Mouse (Mus musculus) limb, embryonic 13.5 days (tissue): Measurements from ENCODE around the gene Smim8. TPM values are rescaled to one million over a fixed set of nuclear protein-coding genes. Genes with fewer than 3 reads are reported as not detected.
A peak's percentile ranks its signal among the peaks of the same experiment; 100 is the strongest.

Experiments used
- ATAC-seq: fragments of 200-750 bp; cut with Nextera tagmentation; 2 replicates; pipeline ENCODE4 v1.8.0; 2017; ENCODE audit warnings: low read depth, moderate number of reproducible peaks, moderate TSS enrichment; ENCODE audit not compliant: low FRiP score
- H3K27ac ChIP-seq: fragments of 300-500 bp; sonication (generic); 2 replicates; pipeline ENCODE4 v1.5.1; 2015; ENCODE audit warnings: inconsistent platforms, mild to moderate bottlenecking, moderate library complexity
- H3K27me3 ChIP-seq: fragments of 300-500 bp; sonication (generic); 2 replicates; pipeline ENCODE4 v1.6.1; 2015; ENCODE audit warnings: mild to moderate bottlenecking, inconsistent platforms
- H3K36me3 ChIP-seq: fragments of 300-500 bp; sonication (generic); 2 replicates; pipeline ENCODE4 v1.6.1; 2015; ENCODE audit warnings: inconsistent platforms, mild to moderate bottlenecking, moderate library complexity
- H3K4me1 ChIP-seq: fragments of 300-500 bp; sonication (generic); 2 replicates; pipeline ENCODE4 v1.6.1; 2015; ENCODE audit warnings: inconsistent platforms
- H3K4me2 ChIP-seq: fragments of 300-500 bp; sonication (generic); replicated peaks from 2 replicates; pipeline ENCODE4 v1.6.1; 2015; ENCODE audit warnings: inconsistent platforms, mild to moderate bottlenecking, moderate library complexity
- H3K4me3 ChIP-seq: fragments of 300-500 bp; sonication (generic); 2 replicates; pipeline ENCODE4 v1.5.1; 2015; ENCODE audit warnings: moderate library complexity, mild to moderate bottlenecking, inconsistent platforms
- H3K9ac ChIP-seq: fragments of 300-500 bp; sonication (generic); 2 replicates; pipeline ENCODE4 v1.6.1; 2015; ENCODE audit warnings: mild to moderate bottlenecking, inconsistent platforms
- H3K9me3 ChIP-seq: fragments of 300-500 bp; sonication (generic); 2 replicates; pipeline ENCODE4 v1.6.1; 2016; ENCODE audit warnings: inconsistent platforms
- WGBS: fragments of 180-500 bp; shearing (Covaris S2); methylation state at CpG from one replicate; pipeline ENCODE4 v1.1.7; 2015; 5-methylcytosine and 5-hydroxymethylcytosine counted together
- polyA plus RNA-seq: library from polyadenylated mRNA; unstranded; fragments of >200 nt; fragmentation: Nextera tagmentation; extraction: Ambion mirVana; gene quantifications from 2 replicates; pipeline ENCODE4 v1.2.1, GENCODE M21; 2015

Gene Smim8
- polyA plus RNA-seq = 43.6 and 49.9 TPM in 2 replicates

GRCm38 (mm10) chr4:34777677-34778527, at the start of gene Smim8:
Gene Smim8, minus strand, starts transcription at chr4:34778423.
- peak within 1 kb of the TSS; percentile 69 for H3K9ac ChIP-seq
- no peaks in the 10 kb centered on the region for H3K27me3 ChIP-seq
- no peaks in the 10 kb centered on the region for H3K4me1 ChIP-seq
- H3K36me3 ChIP-seq = no peaks in the 10 kb centered on the region
- WGBS = 5% methylated on average over 40 of the region's 40 CpGs
- ATAC-seq = peak; percentile 91
- H3K27ac ChIP-seq = 0 out of 2 replicates have a peak within 1 kb of the TSS, but pooled peaks have one; percentile 39
- H3K9me3 ChIP-seq = no peaks in the 10 kb centered on the region
- peak within 1 kb of the TSS; percentile 55 for H3K4me3 ChIP-seq
- H3K4me2 ChIP-seq = peak within 1 kb of the TSS; percentile 67

DNA sequence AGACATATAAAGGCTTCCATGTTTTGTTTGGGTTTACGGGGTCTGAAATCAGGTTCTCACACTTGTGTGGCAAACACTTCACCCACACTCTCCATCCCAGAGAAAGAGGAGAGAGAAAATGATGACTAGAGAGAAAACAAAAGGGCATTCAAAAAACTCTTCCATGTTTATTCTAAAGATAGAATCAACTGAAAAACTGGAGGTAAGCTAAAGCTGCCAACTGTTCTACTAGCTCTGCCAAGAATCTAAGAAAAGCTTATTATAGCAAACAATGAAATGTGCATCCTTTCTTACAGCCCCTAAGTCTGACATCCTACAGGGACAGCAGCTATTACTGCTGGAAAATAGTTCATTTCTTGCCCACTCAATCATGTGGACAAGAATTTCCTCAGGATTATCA, 45.7 kb upstream of the Smim8 start:
- Histone ChIP-seq H3K27ac (no peak overlapping the region), H3K4me2 (no peak overlapping the region), H3K27me3 (no peaks in the 10 kb centered on the region), H3K36me3 (peaks cover 32% of the 10 kb centered on the region), H3K4me3 (no peak overlapping the region), H3K9me3 (no peaks in the 10 kb centered on the region), H3K4me1 (no peaks in the 10 kb centered on the region), H3K9ac (no peak overlapping the region)
- ATAC-seq = no peak
- WGBS = 97% methylated on average over 1 of the region's 1 CpGs

GRCm38 (mm10) chr4:34819904-34820303, 41.7 kb upstream of the Smim8 start:
- Histone ChIP-seq H3K4me2 (no peak overlapping the region), H3K36me3 (peaks cover 47% of the 10 kb centered on the region), H3K9me3 (no peaks in the 10 kb centered on the region), H3K27me3 (no peaks in the 10 kb centered on the region), H3K9ac (no peak overlapping the region), H3K4me1 (no peaks in the 10 kb centered on the region), H3K27ac (no peak overlapping the region), H3K4me3 (no peak overlapping the region)
- 83% methylated on average over 4 of the region's 4 CpGs for WGBS
- no peak for ATAC-seq

DNA sequence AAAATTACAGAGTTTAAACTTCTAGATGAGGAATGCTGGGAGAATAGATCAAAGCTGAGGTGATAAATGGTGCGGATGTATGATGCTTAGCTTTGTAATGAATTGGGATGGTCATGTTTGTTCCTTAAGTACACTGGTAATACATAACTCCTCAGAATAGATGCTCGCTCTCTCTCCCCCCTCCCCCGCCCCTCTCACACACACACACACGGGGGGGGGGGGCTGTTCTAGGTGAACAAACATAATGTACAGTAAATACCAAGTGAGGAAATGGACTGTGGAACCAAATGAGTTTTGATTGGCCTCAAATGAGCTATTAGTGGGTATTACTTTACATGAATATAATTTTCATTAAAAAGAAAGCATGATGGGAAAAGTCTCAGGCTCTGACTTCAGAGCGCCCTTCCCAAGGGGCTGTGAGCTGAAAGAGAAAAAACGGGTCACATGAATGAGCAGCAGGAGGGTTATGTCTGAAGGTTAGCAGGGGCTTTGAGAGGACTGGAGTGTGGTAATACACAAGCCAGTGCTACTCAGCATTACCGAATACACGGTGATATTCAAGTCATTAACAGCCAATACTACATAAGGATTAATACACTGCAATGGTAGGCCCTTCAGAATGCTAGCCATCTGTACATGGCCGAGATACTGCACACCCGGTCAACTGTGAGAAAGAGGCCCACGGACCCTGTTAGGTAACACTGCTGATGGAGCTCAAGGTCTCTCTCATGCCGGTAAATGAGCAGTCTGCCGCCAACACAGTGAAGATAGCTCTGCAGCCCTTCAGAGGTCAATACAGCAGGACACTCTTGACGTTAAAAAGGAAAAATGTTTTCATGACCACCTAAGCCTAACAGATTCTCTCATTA, 23.2 kb upstream of the Smim8 start:
- Histone ChIP-seq H3K9ac (no peak overlapping the region), H3K9me3 (no peaks in the 10 kb centered on the region), H3K27me3 (no peaks in the 10 kb centered on the region), H3K4me3 (no peak overlapping the region), H3K36me3 (peaks cover 26% of the 10 kb centered on the region), H3K27ac (no peak overlapping the region), H3K4me2 (no peak overlapping the region), H3K4me1 (peaks cover 6% of the 10 kb centered on the region)
- WGBS = 88% methylated on average over 14 of the region's 14 CpGs
- ATAC-seq = no peak

DNA sequence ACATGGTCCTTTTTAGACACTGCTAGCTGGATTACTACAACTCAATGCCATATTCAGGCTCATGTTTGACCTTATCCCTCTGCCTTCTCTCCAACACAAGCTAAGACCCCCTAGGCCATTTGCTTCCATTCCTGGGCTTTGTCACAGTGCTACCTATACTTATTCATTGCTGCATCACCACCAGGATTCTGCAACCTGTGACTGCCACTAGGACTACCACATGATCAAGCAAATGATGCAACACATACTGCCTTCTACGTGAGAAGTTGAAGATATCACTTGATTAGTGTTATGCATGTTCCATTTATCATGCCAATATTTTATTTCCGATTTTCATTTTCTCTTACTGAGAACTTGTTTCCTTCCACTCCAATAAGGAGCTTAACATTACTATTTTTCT, 19.8 kb upstream of the Smim8 start:
- H3K9me3 ChIP-seq = no peaks in the 10 kb centered on the region
- no peak overlapping the region for H3K4me2 ChIP-seq
- no peak overlapping the region for H3K9ac ChIP-seq
- no peak overlapping the region for H3K4me3 ChIP-seq
- H3K36me3 ChIP-seq = peaks cover 7% of the 10 kb centered on the region
- 92% methylated on average over 2 of the region's 2 CpGs for WGBS
- no peaks in the 10 kb centered on the region for H3K27me3 ChIP-seq
- no peak for ATAC-seq
- H3K4me1 ChIP-seq = peaks cover 18% of the 10 kb centered on the region
- no peak overlapping the region for H3K27ac ChIP-seq

DNA sequence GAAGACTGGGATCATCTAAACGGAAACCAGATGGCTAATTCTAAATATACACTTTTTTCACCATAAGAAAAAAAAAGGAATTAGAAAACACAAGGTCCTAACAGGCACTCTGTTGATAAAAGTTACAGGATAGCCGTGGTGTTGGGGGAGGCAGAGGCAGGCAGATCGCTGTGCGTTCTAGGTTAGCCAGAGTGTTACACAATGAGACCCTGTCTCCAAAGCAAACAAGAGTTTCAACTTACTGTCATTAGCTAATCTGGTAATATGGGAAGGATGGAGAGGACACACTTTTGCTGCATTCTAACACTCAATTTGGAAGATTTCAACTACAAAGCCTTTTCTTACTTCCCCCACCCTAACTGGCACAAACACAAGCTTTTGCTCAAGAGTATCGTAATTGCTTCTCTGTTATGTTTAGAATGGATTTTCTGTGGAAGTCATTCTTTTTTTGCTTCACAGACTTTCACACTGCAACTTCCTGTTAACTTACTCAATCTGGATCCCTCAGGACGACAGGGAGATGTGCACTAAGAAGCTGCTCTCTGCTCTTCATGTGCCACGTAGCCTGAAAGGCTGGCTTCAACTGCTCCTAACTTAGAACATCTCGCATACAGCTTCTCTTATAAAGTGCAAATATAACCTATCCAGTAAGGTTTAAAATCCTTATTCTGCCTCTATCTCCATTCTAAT, 19.2 kb upstream of the Smim8 start:
- 80% methylated on average over 8 of the region's 8 CpGs for WGBS
- Histone ChIP-seq H3K4me2 (no peak overlapping the region), H3K27me3 (no peaks in the 10 kb centered on the region), H3K4me3 (no peak overlapping the region), H3K4me1 (peaks cover 18% of the 10 kb centered on the region), H3K9ac (no peak overlapping the region), H3K9me3 (no peaks in the 10 kb centered on the region), H3K27ac (no peak overlapping the region), H3K36me3 (peaks cover 7% of the 10 kb centered on the region; the same call in 1 of the 2 replicates)
- no peak for ATAC-seq

- no peak for ATAC-seq
Measured at GRCm38 (mm10) chr4:34796294-34796693, 18.1 kb upstream of the Smim8 start.

DNA sequence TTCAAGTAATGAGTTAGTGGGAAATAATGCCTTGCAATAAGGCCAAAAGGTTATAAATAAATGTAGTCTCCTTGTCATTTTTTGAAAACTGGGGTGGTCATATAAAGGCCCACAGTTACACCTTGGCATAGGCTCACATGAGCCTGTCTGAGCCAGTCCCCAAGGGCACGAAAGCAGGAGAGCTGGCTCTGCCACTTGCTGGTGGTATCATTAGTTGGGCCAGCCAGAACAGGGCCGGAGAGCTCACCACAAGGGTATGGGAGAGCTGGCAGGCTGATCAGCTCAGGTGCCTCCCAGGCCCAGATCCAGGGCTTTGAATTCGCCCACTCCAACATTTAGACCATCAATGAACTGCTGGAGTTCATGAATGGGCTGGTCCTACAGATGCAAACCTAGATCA, 8.3 kb upstream of the Smim8 start:
- H3K4me2 ChIP-seq = no peak overlapping the region
- WGBS = 85% methylated on average over 3 of the region's 3 CpGs
- H3K27me3 ChIP-seq = no peaks in the 10 kb centered on the region
- H3K27ac ChIP-seq = no peak overlapping the region
- no peak overlapping the region for H3K9ac ChIP-seq
- no peaks in the 10 kb centered on the region for H3K9me3 ChIP-seq
- ATAC-seq = no peak
- no peaks in the 10 kb centered on the region for H3K36me3 ChIP-seq
- H3K4me1 ChIP-seq = no peaks in the 10 kb centered on the region
- H3K4me3 ChIP-seq = no peak overlapping the region

More at GRCm38 (mm10) chr4:34796294-34796693, 18.1 kb upstream of the Smim8 start:
- Histone ChIP-seq H3K36me3 (no peaks in the 10 kb centered on the region), H3K4me3 (no peak overlapping the region), H3K9me3 (no peaks in the 10 kb centered on the region), H3K27ac (no peak overlapping the region), H3K4me1 (peaks cover 18% of the 10 kb centered on the region), H3K4me2 (no peak overlapping the region), H3K27me3 (no peaks in the 10 kb centered on the region), H3K9ac (no peak overlapping the region)
- 68% methylated on average over 5 of the region's 5 CpGs for WGBS

GRCm38 (mm10) chr4:34785646-34786045, 7.4 kb upstream of the Smim8 start:
- no peak overlapping the region for H3K9ac ChIP-seq
- ATAC-seq = no peak
- H3K9me3 ChIP-seq = no peaks in the 10 kb centered on the region
- WGBS = 66% methylated on average over 2 of the region's 2 CpGs
- no peaks in the 10 kb centered on the region for H3K27me3 ChIP-seq
- no peak overlapping the region for H3K4me3 ChIP-seq
- H3K27ac ChIP-seq = no peak overlapping the region
- no peaks in the 10 kb centered on the region for H3K4me1 ChIP-seq
- no peaks in the 10 kb centered on the region for H3K36me3 ChIP-seq
- no peak overlapping the region for H3K4me2 ChIP-seq

GRCm38 (mm10) chr4:34784865-34785264, 6.6 kb upstream of the Smim8 start:
- H3K4me2 ChIP-seq = no peak overlapping the region
- H3K27ac ChIP-seq = no peak overlapping the region
- no peaks in the 10 kb centered on the region for H3K27me3 ChIP-seq
- no peak overlapping the region for H3K4me3 ChIP-seq
- no peak for ATAC-seq
- no peaks in the 10 kb centered on the region for H3K9me3 ChIP-seq
- no peaks in the 10 kb centered on the region for H3K4me1 ChIP-seq
- H3K36me3 ChIP-seq = no peaks in the 10 kb centered on the region
- 55% methylated on average over 5 of the region's 5 CpGs for WGBS
- H3K9ac ChIP-seq = no peak overlapping the region

DNA sequence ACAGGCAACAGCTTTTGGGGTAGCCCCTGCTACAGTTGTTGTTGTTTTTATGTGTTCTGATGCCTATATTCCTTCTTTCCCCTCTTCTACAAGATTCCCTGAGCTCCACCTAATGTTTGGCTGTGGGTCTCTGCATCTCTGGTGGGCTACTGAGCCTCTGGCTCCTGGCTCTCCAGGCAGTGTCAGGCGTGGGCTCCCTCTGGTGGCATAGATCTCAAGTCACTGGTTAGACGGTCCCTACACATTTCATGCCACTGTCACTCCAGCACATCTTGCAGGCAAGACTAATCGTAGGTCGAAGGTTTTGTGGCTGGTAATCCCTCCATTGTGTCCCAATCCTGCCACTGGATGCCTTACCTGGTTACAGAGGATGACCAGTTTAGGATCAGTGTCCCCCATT, 4.5 kb upstream of the Smim8 start:
- WGBS = 37% methylated on average over 4 of the region's 4 CpGs
- Histone ChIP-seq H3K27ac (no peak overlapping the region), H3K36me3 (no peaks in the 10 kb centered on the region), H3K27me3 (no peaks in the 10 kb centered on the region), H3K4me2 (no peak overlapping the region), H3K9ac (no peak overlapping the region), H3K4me3 (no peak overlapping the region), H3K4me1 (no peaks in the 10 kb centered on the region), H3K9me3 (no peaks in the 10 kb centered on the region)
- ATAC-seq = no peak
